Mouse (Mus musculus) granulocyte monocyte progenitor cell, adult 5-6 weeks (primary cell): ENCODE data around the gene Ralgapa1. TPM values are rescaled to one million over a fixed set of nuclear protein-coding genes. Genes with fewer than 3 reads are reported as not detected.
"Not testable (repeated sequence)": the region's sequence is repeated elsewhere in the genome, so short reads cannot be mapped to it uniquely, and the experiment has no call there.

Experiments
- ATAC-seq: replicated peaks from 2 replicates; pipeline ENCODE4 v1.8.0; 2016; ENCODE audit warnings: mild to moderate bottlenecking, moderate TSS enrichment, inconsistent platforms; ENCODE audit not compliant: poor library complexity, severe bottlenecking
- total RNA-seq, 2 experiments: library from RNA; stranded (forward) in 1 of 2; stranded (reverse) in 1 of 2; fragments of 200-712, 200-1000 nt in 1 of 2; fragments of >200 nt in 1 of 2; fragmentation: Nextera tagmentation in 1 of 2; gene quantifications; 2 replicates each; pipeline ENCODE4 v1.2.3; 2014 to 2017

Ralgapa1 gene
- total RNA-seq, 2 experiments from 2014 or later = 34.2 to 36.7 TPM

DNA sequence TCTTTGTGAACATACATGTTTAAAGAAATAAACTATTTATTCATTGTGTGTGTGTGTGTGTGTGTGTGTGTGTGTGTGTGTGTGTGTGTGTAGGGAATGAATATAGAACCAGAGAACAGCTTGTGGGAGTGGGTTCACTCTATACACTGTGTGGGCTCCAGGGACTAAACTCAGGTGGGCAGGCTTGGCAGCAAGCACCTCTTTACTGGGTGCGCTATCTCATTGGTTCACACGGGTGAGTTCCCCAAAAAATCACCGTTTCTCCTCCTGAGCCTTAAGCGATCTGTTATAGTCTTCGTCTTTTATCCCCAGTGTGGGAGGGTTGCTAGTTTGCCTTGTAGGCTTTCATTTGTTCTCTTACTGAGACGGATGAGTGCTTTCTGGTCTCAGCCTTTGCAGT is 263.1 kb downstream of the Ralgapa1 start:
- ATAC-seq = no peak

GRCm38 (mm10) chr12:55554901-55555300 is 266.1 kb downstream of the Ralgapa1 start:
- not testable (repeated sequence) for ATAC-seq

Other genes with a start within 250 kb of the Ralgapa1 start
- gene Insm2, start 221.7 kb downstream of the Ralgapa1 start, total RNA-seq (2014; fragmentation: Nextera tagmentation) = not detected in 2 replicates
- gene Insm2, start 221.7 kb downstream of the Ralgapa1 start, total RNA-seq (2017) = not detected in 2 replicates
- 13.6 and 23.3 TPM in 2 replicates for gene Brms1l, start 15.2 kb upstream of the Ralgapa1 start, total RNA-seq (2014; fragmentation: Nextera tagmentation)
- gene Brms1l, start 15.2 kb upstream of the Ralgapa1 start, total RNA-seq (2017) = 12.3 and 13.3 TPM in 2 replicates